31 mouse cellular contexts compared by ENCODE assay signal in genomic region chr2:4552486-4552885, GRCm38 (mm10).
A peak's percentile ranks its signal among the peaks of the same experiment; 100 is the strongest.
DNase-seq lines count a peak whose midpoint lies in the region; ATAC-seq lines count a peak whose summit lies in the region.
"Had no signal": no experiment of that assay in that cellular context is flagged by ENCODE, and none has a peak within 500 bp of the region (broad histone marks: within the 10 kb centered on the region; RNA-seq: fewer than 3 reads in every experiment).

No protein-coding gene starts in this region.

- 0 out of 2 replicates have a peak overlapping the region, but pooled peaks have one; percentile 2 for H3K27ac ChIP-seq in embryonic facial prominence, embryonic 15.5 days (replicated peaks)
- H3K27ac ChIP-seq in embryonic facial prominence, embryonic 10.5 days (replicated peaks) = no peak overlapping the region
- peak overlapping the region; percentile 54 for H3K27ac ChIP-seq in liver, embryonic 11.5 days (ENCODE audit: low read depth, low read length)
- peak overlapping the region; percentile 51 for H3K27ac ChIP-seq in liver, embryonic 15.5 days (replicated peaks)
- H3K27ac ChIP-seq: embryonic facial prominence, embryonic 13.5 days; heart, embryonic 10.5 days; heart, embryonic 15.5 days; kidney, postnatal 0 days; stomach, embryonic 15.5 days had no signal

- 81% methylated on average over 4 of the region's 4 CpGs for WGBS in embryonic facial prominence, embryonic 15.5 days
- WGBS in embryonic facial prominence, embryonic 10.5 days = 90% methylated on average over 4 of the region's 4 CpGs
- WGBS in liver, embryonic 11.5 days = 64% methylated on average over 4 of the region's 4 CpGs
- WGBS in liver, embryonic 15.5 days (ENCODE audit: insufficient replicate concordance) = 42% methylated on average over 4 of the region's 4 CpGs

- no peak overlapping the region for H3K9ac ChIP-seq in embryonic facial prominence, embryonic 15.5 days
- no peak overlapping the region for H3K9ac ChIP-seq in liver, embryonic 11.5 days (ENCODE audit: low read depth, low read length)
- H3K9ac ChIP-seq in liver, embryonic 15.5 days = no peak overlapping the region
- H3K9ac ChIP-seq: embryonic facial prominence, embryonic 13.5 days; forebrain, postnatal 0 days; heart, embryonic 15.5 days; limb, embryonic 12.5 days; stomach, embryonic 15.5 days had no signal

- no peak overlapping the region for H3K4me3 ChIP-seq in embryonic facial prominence, embryonic 15.5 days (replicated peaks)
- H3K4me3 ChIP-seq in embryonic facial prominence, embryonic 10.5 days = no peak overlapping the region
- no peak overlapping the region for H3K4me3 ChIP-seq in liver, embryonic 11.5 days (ENCODE audit: low read depth, low read length)
- no peak overlapping the region for H3K4me3 ChIP-seq in liver, embryonic 15.5 days (replicated peaks)
- H3K4me3 ChIP-seq: embryonic facial prominence, embryonic 13.5 days; erythroblast, embryonic 14.5 days; heart, embryonic 10.5 days; heart, embryonic 15.5 days; limb, embryonic 12.5 days; stomach, embryonic 15.5 days had no signal

- intact Hi-C loops in left cerebral cortex, postnatal 36 days (cut with DNase I) = no loop called here

- H3K27me3 ChIP-seq in embryonic facial prominence, embryonic 15.5 days = no peaks in the 10 kb centered on the region
- no peaks in the 10 kb centered on the region for H3K27me3 ChIP-seq in embryonic facial prominence, embryonic 10.5 days (replicated peaks; ENCODE audit: low read depth, poor library complexity, severe bottlenecking)
- H3K27me3 ChIP-seq in liver, embryonic 11.5 days (replicated peaks; ENCODE audit: control insufficient read depth, insufficient read depth, low read length) = no peaks in the 10 kb centered on the region
- no peaks in the 10 kb centered on the region for H3K27me3 ChIP-seq in liver, embryonic 15.5 days
- H3K27me3 ChIP-seq: embryonic facial prominence, embryonic 13.5 days; heart, embryonic 15.5 days; limb, embryonic 12.5 days; stomach, embryonic 15.5 days had no signal

- no peak for DNase-seq in embryonic facial prominence, embryonic 10.5 days (ENCODE audit: low spot score)
- no peak for DNase-seq in liver, embryonic 11.5 days (ENCODE audit: low spot score)
- no peak for DNase-seq in liver
- no peak for DNase-seq in left cerebral cortex, postnatal 36 days (ENCODE audit: low spot score in 2 of 2)
- no peak for DNase-seq in spleen, adult 12 weeks (ENCODE audit: low spot score)
- no peak for DNase-seq in spleen, postnatal 4 days (ENCODE audit: low spot score in 2 of 2)
- DNase-seq: adrenal gland, postnatal 14 days; cerebellum, adult 11-12 months; cerebellum, adult 9-11 months; embryo, embryonic 11 days; forebrain, postnatal 0 days; gastrocnemius, postnatal 25 days; heart, adult 11 months; kidney, adult 8-10 months; layer of hippocampus, adult 9-11 months; lung, adult 18-20 months; lung, postnatal 4 days; midbrain, embryonic 14.5 days; thymus, adult 2 months; thymus, postnatal 36 days had no signal

- no peaks in the 10 kb centered on the region for H3K9me3 ChIP-seq in embryonic facial prominence, embryonic 15.5 days (replicated peaks)
- peaks cover 5% of the 10 kb centered on the region; the same call in 1 of the 2 replicates for H3K9me3 ChIP-seq in embryonic facial prominence, embryonic 10.5 days
- H3K9me3 ChIP-seq in liver, embryonic 11.5 days (ENCODE audit: control insufficient read depth, low read length) = no peaks in the 10 kb centered on the region
- no peaks in the 10 kb centered on the region for H3K9me3 ChIP-seq in liver, embryonic 15.5 days (replicated peaks)
- H3K9me3 ChIP-seq: embryonic facial prominence, embryonic 13.5 days; heart, embryonic 10.5 days; heart, embryonic 15.5 days; limb, embryonic 12.5 days; stomach, embryonic 15.5 days had no signal

- H3K36me3 ChIP-seq in embryonic facial prominence, embryonic 15.5 days = peaks cover 6% of the 10 kb centered on the region; the same call in 1 of the 2 replicates
- H3K36me3 ChIP-seq in embryonic facial prominence, embryonic 10.5 days (replicated peaks) = peaks cover 61% of the 10 kb centered on the region
- no peaks in the 10 kb centered on the region for H3K36me3 ChIP-seq in liver, embryonic 11.5 days (ENCODE audit: control insufficient read depth, insufficient read depth, low read length)
- H3K36me3 ChIP-seq in liver, embryonic 15.5 days (replicated peaks) = no peaks in the 10 kb centered on the region
- H3K36me3 ChIP-seq: heart, embryonic 15.5 days; stomach, embryonic 15.5 days had no signal

- H3K4me1 ChIP-seq in embryonic facial prominence, embryonic 15.5 days = peaks cover 42% of the 10 kb centered on the region
- H3K4me1 ChIP-seq in embryonic facial prominence, embryonic 10.5 days = peaks cover 63% of the 10 kb centered on the region
- peaks cover 46% of the 10 kb centered on the region for H3K4me1 ChIP-seq in liver, embryonic 11.5 days (replicated peaks; ENCODE audit: control insufficient read depth, insufficient read depth, low read length)
- peaks cover 55% of the 10 kb centered on the region for H3K4me1 ChIP-seq in liver, embryonic 15.5 days (replicated peaks)

- no peak for ATAC-seq in embryonic facial prominence, embryonic 15.5 days (ENCODE audit: insufficient number of reproducible peaks, low FRiP score, low TSS enrichment, low read depth)
- peak; percentile 90 for ATAC-seq in liver, embryonic 11.5 days (replicated peaks; ENCODE audit: low FRiP score)
- peak; percentile 77 for ATAC-seq in liver, embryonic 15.5 days (ENCODE audit: insufficient read depth)
- ATAC-seq: forebrain, postnatal 0 days; inflammation-experienced regulatory T-cells, adult 6 months; lung, postnatal 0 days had no signal

- no peak overlapping the region for H3K4me2 ChIP-seq in embryonic facial prominence, embryonic 15.5 days (replicated peaks)
- H3K4me2 ChIP-seq in liver, embryonic 11.5 days = peak overlapping the region; percentile 27
- 0 out of 2 replicates have a peak overlapping the region, but pooled peaks have one; percentile 2 for H3K4me2 ChIP-seq in liver, embryonic 15.5 days
- H3K4me2 ChIP-seq: embryonic facial prominence, embryonic 13.5 days; heart, embryonic 15.5 days; limb, embryonic 12.5 days; stomach, embryonic 15.5 days had no signal
